Mouse (Mus musculus): ENCODE results near the gene Nkx6-1. TPM values are rescaled to one million over a fixed set of nuclear protein-coding genes. Genes with fewer than 3 reads are reported as not detected.
A peak's percentile ranks its signal among the peaks of the same experiment; 100 is the strongest.

Gene Nkx6-1
- polyA plus RNA-seq, 1 experiment from 2014 or later: not detected

GRCm38 (mm10) chr5:101656107-101656506 is 8.7 kb downstream of the Nkx6-1 start:
- Histone ChIP-seq H3K9me3 (ENCODE audit: low read length) (no peaks in the 10 kb centered on the region), H3K27me3 (ENCODE audit: insufficient read depth, low read length) (peaks cover 80% of the 10 kb centered on the region), H3K4me2 (ENCODE audit: low read depth, low read length) (no peak overlapping the region), H3K36me3 (replicated peaks; ENCODE audit: insufficient read depth, low read length) (no peaks in the 10 kb centered on the region), H3K4me1 (ENCODE audit: insufficient read depth) (no peaks in the 10 kb centered on the region), H3K27ac (ENCODE audit: low read depth) (no peak overlapping the region), H3K9ac (replicated peaks) (no peak overlapping the region), H3K4me3 (ENCODE audit: low read depth, low read length) (no peak overlapping the region)
- WGBS (ENCODE audit: insufficient replicate concordance): 9% methylated on average over 3 of the region's 3 CpGs
- ATAC-seq (no peak), DNase-seq (no peak)
- TF ChIP-seq CTCF (IDR thresholded peaks at IDR 0.05; ENCODE audit: low read depth): no peak
- no peak for TF ChIP-seq EP300 (IDR thresholded peaks at IDR 0.05; ENCODE audit: low read depth)

DNA sequence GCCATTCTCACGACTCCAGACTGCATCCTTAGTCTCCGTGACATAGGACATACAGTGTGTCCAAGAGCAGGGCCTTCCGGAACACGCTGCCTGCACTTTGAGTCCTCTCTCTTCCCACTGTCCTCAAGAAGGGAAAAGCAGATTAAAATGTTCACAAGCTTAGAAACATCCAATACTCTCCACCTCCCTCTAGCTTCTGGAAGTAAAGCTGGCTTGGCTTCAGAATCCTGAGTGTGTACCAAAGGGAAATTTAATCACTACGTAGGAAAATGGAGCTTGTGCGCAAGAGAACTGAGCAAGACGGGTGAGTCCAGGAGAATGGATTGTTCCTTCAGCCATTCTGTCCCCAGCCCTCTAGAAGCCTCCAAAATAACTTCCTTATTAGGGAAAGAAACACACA is 9.4 kb downstream of the Nkx6-1 start:
- Histone ChIP-seq H3K36me3 (replicated peaks; ENCODE audit: insufficient read depth, low read length) (no peaks in the 10 kb centered on the region), H3K9ac (replicated peaks) (no peak overlapping the region), H3K27me3 (ENCODE audit: insufficient read depth, low read length) (peaks cover 75% of the 10 kb centered on the region), H3K27ac (ENCODE audit: low read depth) (no peak overlapping the region), H3K4me3 (ENCODE audit: low read depth, low read length) (no peak overlapping the region), H3K9me3 (ENCODE audit: low read length) (no peaks in the 10 kb centered on the region), H3K4me1 (ENCODE audit: insufficient read depth) (no peaks in the 10 kb centered on the region), H3K4me2 (ENCODE audit: low read depth, low read length) (no peak overlapping the region)
- 51% methylated on average over 7 of the region's 7 CpGs for WGBS (ENCODE audit: insufficient replicate concordance)
- no peak for TF ChIP-seq EP300 (IDR thresholded peaks at IDR 0.05; ENCODE audit: low read depth)
- no peak for TF ChIP-seq CTCF (IDR thresholded peaks at IDR 0.05; ENCODE audit: low read depth)
- ATAC-seq: no peak
- DNase-seq: no peak

- no peaks in the 10 kb centered on the region for H3K4me1 ChIP-seq (ENCODE audit: insufficient read depth)
- H3K4me2 ChIP-seq (ENCODE audit: low read depth, low read length): no peak overlapping the region
- H3K9ac ChIP-seq (replicated peaks): no peak overlapping the region
- ATAC-seq: no peak
- H3K4me3 ChIP-seq (ENCODE audit: low read depth, low read length): no peak overlapping the region
- WGBS (ENCODE audit: insufficient replicate concordance): 7% methylated on average over 51 of the region's 53 CpGs
- H3K27ac ChIP-seq (ENCODE audit: low read depth): no peak overlapping the region
- H3K9me3 ChIP-seq (ENCODE audit: low read length): no peaks in the 10 kb centered on the region
- H3K27me3 ChIP-seq (ENCODE audit: insufficient read depth, low read length): peaks cover 51% of the 10 kb centered on the region
- DNase-seq: peak; percentile 26
- H3K36me3 ChIP-seq (replicated peaks; ENCODE audit: insufficient read depth, low read length): no peaks in the 10 kb centered on the region
- TF ChIP-seq EP300 (IDR thresholded peaks at IDR 0.05; ENCODE audit: low read depth): no peak
- TF ChIP-seq CTCF (IDR thresholded peaks at IDR 0.05; ENCODE audit: low read depth): peak; percentile 43
Measured at GRCm38 (mm10) chr5:101647726-101648686, 16.8 kb downstream of the Nkx6-1 start.

DNA sequence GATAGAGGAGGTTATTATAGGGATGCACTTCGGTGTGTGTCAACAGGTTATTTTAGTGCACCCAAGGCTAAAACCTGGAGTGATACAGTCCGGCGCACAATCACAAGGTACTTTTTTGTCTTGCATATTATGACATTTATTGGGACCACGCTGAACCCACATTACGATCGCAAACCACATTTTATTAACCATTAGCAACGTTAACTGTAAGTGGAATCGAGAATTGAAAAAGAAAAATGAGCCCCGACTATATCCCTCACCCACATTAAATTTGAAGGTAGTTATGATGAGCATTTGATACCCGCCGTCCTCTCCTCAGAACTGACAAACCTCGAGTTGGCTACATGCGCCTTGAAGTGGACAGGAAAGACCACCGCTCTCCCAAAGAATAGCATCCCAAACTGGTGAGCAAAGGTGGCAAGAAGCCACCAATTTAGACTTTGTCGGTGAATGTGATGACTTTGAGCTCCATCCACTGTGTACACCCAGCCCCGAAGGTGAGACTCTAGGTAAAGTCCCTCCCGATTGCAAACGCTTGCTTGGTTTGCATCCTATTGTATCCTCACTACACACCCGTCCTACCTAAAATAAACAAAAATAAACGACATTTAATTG is 17.7 kb downstream of the Nkx6-1 start:
- TF ChIP-seq EP300 (IDR thresholded peaks at IDR 0.05; ENCODE audit: low read depth) (no peak), CTCF (IDR thresholded peaks at IDR 0.05; ENCODE audit: low read depth) (no peak)
- H3K36me3 ChIP-seq (replicated peaks; ENCODE audit: insufficient read depth, low read length): no peaks in the 10 kb centered on the region
- H3K9me3 ChIP-seq (ENCODE audit: low read length): no peaks in the 10 kb centered on the region
- H3K9ac ChIP-seq (replicated peaks): no peak overlapping the region
- H3K4me1 ChIP-seq (ENCODE audit: insufficient read depth): no peaks in the 10 kb centered on the region
- DNase-seq (no peak), ATAC-seq (no peak)
- H3K27me3 ChIP-seq (ENCODE audit: insufficient read depth, low read length): peaks cover 50% of the 10 kb centered on the region
- H3K4me2 ChIP-seq (ENCODE audit: low read depth, low read length): no peak overlapping the region
- H3K27ac ChIP-seq (ENCODE audit: low read depth): no peak overlapping the region
- 34% methylated on average over 20 of the region's 20 CpGs for WGBS (ENCODE audit: insufficient replicate concordance)
- no peak overlapping the region for H3K4me3 ChIP-seq (ENCODE audit: low read depth, low read length)

- no peaks in the 10 kb centered on the region for H3K4me1 ChIP-seq (ENCODE audit: insufficient read depth)
- H3K27ac ChIP-seq (ENCODE audit: low read depth): no peak overlapping the region
- H3K36me3 ChIP-seq (replicated peaks; ENCODE audit: insufficient read depth, low read length): no peaks in the 10 kb centered on the region
- H3K9ac ChIP-seq (replicated peaks): no peak overlapping the region
- WGBS (ENCODE audit: insufficient replicate concordance): 73% methylated on average over 8 of the region's 8 CpGs
- H3K27me3 ChIP-seq (ENCODE audit: insufficient read depth, low read length): peaks cover 41% of the 10 kb centered on the region
- ATAC-seq (no peak), DNase-seq (no peak)
- no peaks in the 10 kb centered on the region for H3K9me3 ChIP-seq (ENCODE audit: low read length)
- H3K4me2 ChIP-seq (ENCODE audit: low read depth, low read length): no peak overlapping the region
- H3K4me3 ChIP-seq (ENCODE audit: low read depth, low read length): no peak overlapping the region
- TF ChIP-seq EP300 (IDR thresholded peaks at IDR 0.05; ENCODE audit: low read depth): no peak
- TF ChIP-seq CTCF (IDR thresholded peaks at IDR 0.05; ENCODE audit: low read depth): no peak
Measured at GRCm38 (mm10) chr5:101645071-101645470, 19.7 kb downstream of the Nkx6-1 start.

GRCm38 (mm10) chr5:101638101-101638500 is 26.7 kb downstream of the Nkx6-1 start:
- DNase-seq (no peak), ATAC-seq (no peak)
- no peak overlapping the region for H3K4me3 ChIP-seq (ENCODE audit: low read depth, low read length)
- no peak overlapping the region for H3K4me2 ChIP-seq (ENCODE audit: low read depth, low read length)
- no peaks in the 10 kb centered on the region for H3K4me1 ChIP-seq (ENCODE audit: insufficient read depth)
- no peak for TF ChIP-seq CTCF (IDR thresholded peaks at IDR 0.05; ENCODE audit: low read depth)
- TF ChIP-seq EP300 (IDR thresholded peaks at IDR 0.05; ENCODE audit: low read depth): no peak
- no peak overlapping the region for H3K27ac ChIP-seq (ENCODE audit: low read depth)
- H3K9me3 ChIP-seq (ENCODE audit: low read length): no peaks in the 10 kb centered on the region
- no peak overlapping the region for H3K9ac ChIP-seq (replicated peaks)
- 0 out of 2 replicates have a peak, but pooled peaks cover under 1% of the 10 kb centered on the region for H3K27me3 ChIP-seq (ENCODE audit: insufficient read depth, low read length)
- WGBS (ENCODE audit: insufficient replicate concordance): 70% methylated on average over 4 of the region's 4 CpGs
- no peaks in the 10 kb centered on the region for H3K36me3 ChIP-seq (replicated peaks; ENCODE audit: insufficient read depth, low read length)

Other genes with a start within 250 kb of the Nkx6-1 start
- 0.39 and 0.44 TPM in 2 replicates for gene Cds1, start 100.1 kb upstream of the Nkx6-1 start, polyA plus RNA-seq (2015; fragmentation: Nextera tagmentation; extraction: Ambion mirVana)